ENCODE assay signal across 8 mouse cellular contexts in genomic region chrX:135805780-135806179, GRCm38 (mm10). TPM values are rescaled to one million over a fixed set of nuclear protein-coding genes. Genes with fewer than 3 reads are reported as not detected.
A peak's percentile ranks its signal among the peaks of the same experiment; 100 is the strongest.
DNase-seq lines count a peak whose midpoint lies in the region; ATAC-seq lines count a peak whose summit lies in the region.

No protein-coding gene starts in this region.

- H3K9me3 ChIP-seq in hindbrain, embryonic 11.5 days (ENCODE audit: control insufficient read depth, low read length) = no peaks in the 10 kb centered on the region
- H3K9me3 ChIP-seq in hindbrain, embryonic 10.5 days = no peaks in the 10 kb centered on the region
- H3K9me3 ChIP-seq in midbrain, embryonic 15.5 days = no peaks in the 10 kb centered on the region

- no peak overlapping the region for H3K9ac ChIP-seq in hindbrain, embryonic 11.5 days (ENCODE audit: low read depth, low read length)
- H3K9ac ChIP-seq in midbrain, embryonic 15.5 days = no peak overlapping the region

- H3K4me1 ChIP-seq in hindbrain, embryonic 11.5 days (replicated peaks; ENCODE audit: control insufficient read depth, insufficient read depth, low read length) = no peaks in the 10 kb centered on the region
- H3K4me1 ChIP-seq in hindbrain, embryonic 10.5 days (replicated peaks) = no peaks in the 10 kb centered on the region
- no peaks in the 10 kb centered on the region for H3K4me1 ChIP-seq in midbrain, embryonic 15.5 days

- no peak for ATAC-seq in hindbrain, embryonic 11.5 days (ENCODE audit: low FRiP score)
- ATAC-seq in midbrain, embryonic 15.5 days (replicated peaks) = peak; percentile 42; the same call in 1 of the 2 replicates

- DNase-seq in hindbrain, embryonic 11.5 days (ENCODE audit: low spot score) = peak; percentile 63
- DNase-seq in hindbrain, embryonic 10.5 days (ENCODE audit: low spot score) = no peak
- DNase-seq in urinary bladder, postnatal 14 days (ENCODE audit: low spot score) = peak; percentile 32
- no peak for DNase-seq in urinary bladder, adult 18-20 months (ENCODE audit: low spot score in 2 of 2)
- DNase-seq in cerebellum, adult 11 months = peak; percentile 32
- peak; percentile 13 to 18 for DNase-seq in heart, postnatal 36 days
- DNase-seq in urinary bladder, postnatal 10 days (ENCODE audit: low spot score) = no peak

- intact Hi-C loops in heart, postnatal 36 days (cut with DNase I) = loop anchor here (1.0 kb wide), 1 partner anchor 158 kb away; no protein-coding TSS in a partner anchor

- no peak overlapping the region for H3K27ac ChIP-seq in hindbrain, embryonic 11.5 days (ENCODE audit: low read depth, low read length)
- no peak overlapping the region for H3K27ac ChIP-seq in hindbrain, embryonic 10.5 days
- H3K27ac ChIP-seq in midbrain, embryonic 15.5 days = no peak overlapping the region

- H3K27me3 ChIP-seq in hindbrain, embryonic 11.5 days (ENCODE audit: control insufficient read depth, insufficient read depth, low read length) = no peaks in the 10 kb centered on the region
- 0 out of 2 replicates have a peak, but pooled peaks cover 4% of the 10 kb centered on the region for H3K27me3 ChIP-seq in hindbrain, embryonic 10.5 days (ENCODE audit: insufficient read depth, poor library complexity, severe bottlenecking)
- H3K27me3 ChIP-seq in midbrain, embryonic 15.5 days (replicated peaks) = no peaks in the 10 kb centered on the region

- 13% methylated on average over 1 of the region's 1 CpGs for WGBS in hindbrain, embryonic 11.5 days
- WGBS in hindbrain, embryonic 10.5 days = 17% methylated on average over 1 of the region's 1 CpGs
- 30% methylated on average over 1 of the region's 1 CpGs for WGBS in midbrain, embryonic 15.5 days

- H3K36me3 ChIP-seq in hindbrain, embryonic 11.5 days (ENCODE audit: control insufficient read depth, insufficient read depth, low read length) = no peaks in the 10 kb centered on the region
- peaks cover 9% of the 10 kb centered on the region for H3K36me3 ChIP-seq in hindbrain, embryonic 10.5 days
- H3K36me3 ChIP-seq in midbrain, embryonic 15.5 days (replicated peaks) = no peaks in the 10 kb centered on the region

- no peak overlapping the region for H3K4me2 ChIP-seq in hindbrain, embryonic 11.5 days (replicated peaks; ENCODE audit: low read depth, low read length)
- no peak overlapping the region for H3K4me2 ChIP-seq in midbrain, embryonic 15.5 days

- no peak overlapping the region for H3K4me3 ChIP-seq in hindbrain, embryonic 11.5 days (ENCODE audit: low read depth, low read length)
- H3K4me3 ChIP-seq in hindbrain, embryonic 10.5 days = no peak overlapping the region
- no peak overlapping the region for H3K4me3 ChIP-seq in midbrain, embryonic 15.5 days

RNA-seq across cellular contexts. Expression of gene Bhlhb9, which starts 8.4 kb away (rescaled TPM):
- polyA plus RNA-seq in hindbrain, embryonic 11.5 days (2014; fragmentation: Nextera tagmentation; extraction: Ambion mirVana) = 72.1 and 73.3 TPM in 2 replicates
- polyA plus RNA-seq in hindbrain, embryonic 10.5 days (2016; fragmentation: Nextera tagmentation; extraction: Ambion mirVana) = 46.1 and 51.0 TPM in 2 replicates
- 10 to 100 TPM; 10.6 to 17.6 TPM for total RNA-seq in heart, postnatal 36 days (2021)
- 126 and 127 TPM in 2 replicates for polyA plus RNA-seq in midbrain, embryonic 15.5 days (2015; fragmentation: Nextera tagmentation; extraction: Ambion mirVana)

RNA-seq across cellular contexts. Expression of gene Gprasp2, which starts 33.1 kb away (rescaled TPM):
- polyA plus RNA-seq in hindbrain, embryonic 11.5 days (2014; fragmentation: Nextera tagmentation; extraction: Ambion mirVana) = 32.9 and 42.6 TPM in 2 replicates
- polyA plus RNA-seq in hindbrain, embryonic 10.5 days (2016; fragmentation: Nextera tagmentation; extraction: Ambion mirVana) = 23.9 and 31.5 TPM in 2 replicates
- 1 to 10 TPM; 1.7 to 1.8 TPM for total RNA-seq in heart, postnatal 36 days (2021)
- 237 and 254 TPM in 2 replicates for polyA plus RNA-seq in midbrain, embryonic 15.5 days (2015; fragmentation: Nextera tagmentation; extraction: Ambion mirVana)

Comparison
In these comparisons a context has a peak if more than half of its experiments do, and no peak if none do; other contexts are left out.
1. DNase-seq: peak in hindbrain, embryonic 11.5 days (single experiment), urinary bladder, postnatal 14 days (single experiment), cerebellum, adult 11 months (single experiment) and heart, postnatal 36 days (2 of 2); none in hindbrain, embryonic 10.5 days (single experiment), urinary bladder, adult 18-20 months (0 of 2) and urinary bladder, postnatal 10 days (single experiment).